Mouse (Mus musculus): ENCODE measurements around the gene Zdhhc19.
A peak's percentile ranks its signal among the peaks of the same experiment; 100 is the strongest.

DNA sequence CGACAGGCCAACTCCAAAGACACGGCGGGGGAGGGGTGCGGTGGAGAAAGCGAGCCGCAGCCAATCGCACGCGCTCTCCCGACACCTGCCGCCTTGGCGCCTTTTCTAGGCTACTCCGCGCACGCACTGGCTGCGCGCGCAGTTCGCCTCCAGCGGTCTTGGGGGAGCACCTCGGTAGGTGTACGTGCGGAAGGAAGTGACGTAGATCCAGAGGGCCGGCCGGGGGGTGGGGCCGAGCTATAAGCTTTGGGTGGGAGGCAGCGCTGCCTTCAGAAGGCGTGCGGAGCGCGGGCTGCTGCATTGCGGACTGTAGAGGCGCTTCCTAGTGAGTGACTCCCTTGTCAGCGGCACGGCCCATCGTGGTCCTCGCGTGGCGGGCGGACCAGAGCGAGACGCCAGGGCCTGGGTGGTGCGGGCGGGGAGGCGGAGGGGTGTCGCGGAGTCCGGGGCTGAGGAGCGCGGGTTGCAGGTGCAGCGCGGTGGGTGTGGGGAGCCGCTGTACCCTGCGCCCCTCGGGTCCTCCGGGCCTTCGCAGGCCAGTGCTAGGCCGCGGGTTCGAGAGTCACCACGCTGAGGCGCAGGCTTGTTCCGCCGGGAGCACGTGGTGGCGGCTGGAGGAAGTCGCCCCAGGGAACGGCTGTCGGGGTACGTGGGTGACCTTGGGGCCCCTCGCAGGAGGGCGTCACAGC is 112.8 kb downstream of the Zdhhc19 start, which contains the start of gene Tfrc:
- TF ChIP-seq RCOR1 (IDR thresholded peaks at IDR 0.05; ENCODE audit: low read depth, low read length) (peak; percentile 60), ZC3H11A (IDR thresholded peaks at IDR 0.05; ENCODE audit: low read depth, low read length) (no peak), CHD2 (IDR thresholded peaks at IDR 0.05; ENCODE audit: low read length) (no peak), MAFK (IDR thresholded peaks at IDR 0.05; ENCODE audit: borderline replicate concordance, low read depth, low read length) (no peak), CTCF (IDR thresholded peaks at IDR 0.05 in 2 of 3, conservative IDR thresholded peaks at IDR 0.05 in 1 of 3; ENCODE audit: control insufficient read depth in 1 of 3, insufficient read depth in 1 of 3, low read depth in 2 of 3, low read length in 3 of 3, poor library complexity in 1 of 3, severe bottlenecking in 1 of 3) (0 out of 6 replicates have a peak, but pooled peaks of 1 of the 3 experiments have one; percentile 5), GATA1 (IDR thresholded peaks at IDR 0.05; ENCODE audit: low read depth, low read length) (no peak), ZNF384 (IDR thresholded peaks at IDR 0.05; ENCODE audit: low read depth, low read length) (no peak), POLR2A (IDR thresholded peaks at IDR 0.05; ENCODE audit: control insufficient read depth in 1 of 2, insufficient read depth in 1 of 2, low read depth in 1 of 2, low read length in 2 of 2, poor library complexity in 1 of 2) (peak; percentile 99 to 100), MYC (IDR thresholded peaks at IDR 0.05; ENCODE audit: low read depth, low read length) (peak; percentile 84), USF2 (IDR thresholded peaks at IDR 0.05; ENCODE audit: borderline replicate concordance in 1 of 2, insufficient read depth in 1 of 2, low read depth in 1 of 2, low read length in 2 of 2) (no peak), UBTF (IDR thresholded peaks at IDR 0.05; ENCODE audit: borderline replicate concordance, insufficient read depth, low read depth, low read length) (no peak), ZMIZ1 (IDR thresholded peaks at IDR 0.05; ENCODE audit: low read depth, low read length) (peak; percentile 99), MXI1 (IDR thresholded peaks at IDR 0.05; ENCODE audit: low read depth, low read length) (peak; percentile 95), NRF1 (IDR thresholded peaks at IDR 0.05; ENCODE audit: insufficient read depth, low read depth, low read length, poor library complexity, severe bottlenecking) (peak; percentile 87)

All from MEL (cell line).